In genomic region chr1:52501688-52502133, GRCm38 (mm10) we compare ENCODE assay signal across 10 mouse cellular contexts. TPM values are rescaled to one million over a fixed set of nuclear protein-coding genes. Genes with fewer than 3 reads are reported as not detected.
DNase-seq lines count a peak whose midpoint lies in the region; ATAC-seq lines count a peak whose summit lies in the region.
"Had no signal": no experiment of that assay in that cellular context is flagged by ENCODE, and none has a peak within 500 bp of the region (broad histone marks: within the 10 kb centered on the region; RNA-seq: fewer than 3 reads in every experiment).

No protein-coding gene starts in this region.

- no peaks in the 10 kb centered on the region for H3K36me3 ChIP-seq in kidney, embryonic 14.5 days (ENCODE audit: control insufficient read depth, insufficient read depth, low read length)
- H3K36me3 ChIP-seq in kidney, embryonic 16.5 days (ENCODE audit: insufficient read depth, low read length) = no peaks in the 10 kb centered on the region
- H3K36me3 ChIP-seq in midbrain, embryonic 15.5 days (replicated peaks) = no peaks in the 10 kb centered on the region
- H3K36me3 ChIP-seq: G1E had no signal

- no peaks in the 10 kb centered on the region for H3K9me3 ChIP-seq in kidney, embryonic 14.5 days (ENCODE audit: control insufficient read depth, low read length)
- no peaks in the 10 kb centered on the region for H3K9me3 ChIP-seq in kidney, embryonic 16.5 days (ENCODE audit: low read length)
- no peaks in the 10 kb centered on the region for H3K9me3 ChIP-seq in midbrain, embryonic 15.5 days

- H3K4me2 ChIP-seq in kidney, embryonic 14.5 days (replicated peaks; ENCODE audit: low read depth, low read length) = no peak overlapping the region
- 0 out of 2 replicates have a peak overlapping the region, but pooled peaks have one; percentile 1 for H3K4me2 ChIP-seq in kidney, embryonic 16.5 days (replicated peaks; ENCODE audit: low read depth, low read length)
- H3K4me2 ChIP-seq in midbrain, embryonic 15.5 days = no peak overlapping the region

- ATAC-seq in kidney, embryonic 14.5 days (ENCODE audit: low FRiP score, low TSS enrichment) = no peak
- no peak for ATAC-seq in kidney, embryonic 16.5 days (ENCODE audit: low FRiP score, low TSS enrichment)
- ATAC-seq in megakaryocyte-erythroid progenitor cell, adult 5-6 weeks (replicated peaks; ENCODE audit: low FRiP score, low TSS enrichment, poor library complexity, severe bottlenecking) = peak; percentile 50
- ATAC-seq in midbrain, embryonic 15.5 days (replicated peaks) = no peak

- DNase-seq in kidney, adult 11 months = peak; percentile 80
- DNase-seq in T-cell, adult 2 months (ENCODE audit: low spot score) = peak; percentile 41
- DNase-seq in ovary, postnatal 36 days (ENCODE audit: low spot score) = no peak
- DNase-seq in spleen, postnatal 14 days (ENCODE audit: low spot score in 2 of 2) = no peak

- 64% methylated on average over 10 of the region's 10 CpGs for WGBS in kidney, embryonic 14.5 days
- WGBS in kidney, embryonic 16.5 days = 45% methylated on average over 10 of the region's 10 CpGs
- WGBS in midbrain, embryonic 15.5 days = 70% methylated on average over 10 of the region's 10 CpGs

- no peaks in the 10 kb centered on the region for H3K4me1 ChIP-seq in kidney, embryonic 14.5 days (ENCODE audit: control insufficient read depth, insufficient read depth, low read length)
- H3K4me1 ChIP-seq in kidney, embryonic 16.5 days (ENCODE audit: insufficient read depth, low read length) = peaks cover 8% of the 10 kb centered on the region; the same call in 1 of the 2 replicates
- peaks cover 10% of the 10 kb centered on the region for H3K4me1 ChIP-seq in midbrain, embryonic 15.5 days

- H3K9ac ChIP-seq in kidney, embryonic 14.5 days (ENCODE audit: low read depth, low read length) = no peak overlapping the region
- H3K9ac ChIP-seq in kidney, embryonic 16.5 days (replicated peaks; ENCODE audit: low read length) = no peak overlapping the region
- no peak overlapping the region for H3K9ac ChIP-seq in midbrain, embryonic 15.5 days

- H3K4me3 ChIP-seq in kidney, embryonic 14.5 days (ENCODE audit: low read length) = no peak overlapping the region
- H3K4me3 ChIP-seq in kidney, embryonic 16.5 days (ENCODE audit: low read length) = no peak overlapping the region
- H3K4me3 ChIP-seq in midbrain, embryonic 15.5 days = no peak overlapping the region
- H3K4me3 ChIP-seq: erythroblast, embryonic 14.5 days had no signal

- no peak overlapping the region for H3K27ac ChIP-seq in kidney, embryonic 14.5 days (ENCODE audit: low read depth, low read length)
- H3K27ac ChIP-seq in kidney, embryonic 16.5 days (ENCODE audit: low read length) = no peak overlapping the region
- H3K27ac ChIP-seq in midbrain, embryonic 15.5 days = no peak overlapping the region

- H3K27me3 ChIP-seq in kidney, embryonic 14.5 days (ENCODE audit: control insufficient read depth, insufficient read depth, low read length) = no peaks in the 10 kb centered on the region
- no peaks in the 10 kb centered on the region for H3K27me3 ChIP-seq in kidney, embryonic 16.5 days (ENCODE audit: insufficient read depth, low read length)
- H3K27me3 ChIP-seq in midbrain, embryonic 15.5 days (replicated peaks) = no peaks in the 10 kb centered on the region

RNA-seq across cellular contexts. Expression of gene Nab1, which starts 1.2 kb away (rescaled TPM):
- 13.2 and 18.8 TPM in 2 replicates for polyA plus RNA-seq in kidney, embryonic 14.5 days (2014; fragmentation: Nextera tagmentation; extraction: Ambion mirVana)
- polyA plus RNA-seq in kidney, embryonic 16.5 days (2015; fragmentation: Nextera tagmentation; extraction: Ambion mirVana) = 11.1 and 15.7 TPM in 2 replicates
- total RNA-seq in megakaryocyte-erythroid progenitor cell, adult 5-6 weeks (2014; fragmentation: Nextera tagmentation) = 11.5 and 12.1 TPM in 2 replicates
- total RNA-seq in megakaryocyte-erythroid progenitor cell, adult 5-6 weeks (2017) = 22.5 and 29.8 TPM in 2 replicates
- polyA plus RNA-seq in midbrain, embryonic 15.5 days (2015; fragmentation: Nextera tagmentation; extraction: Ambion mirVana) = 7.4 and 7.7 TPM in 2 replicates

Comparison
In these comparisons a context has a peak if more than half of its experiments do, and no peak if none do; other contexts are left out.
1. DNase-seq: peak in kidney, adult 11 months (single experiment) and T-cell, adult 2 months (single experiment); none in ovary, postnatal 36 days (single experiment) and spleen, postnatal 14 days (0 of 2).